Mouse (Mus musculus) spleen, embryonic (tissue): Measurements from ENCODE around the gene Psmb5.

ENCODE experiments used
- CTCF ChIA-PET: fragments of 350-600 bp; sonication (Branson Sonifier 250); formaldehyde crosslinking; loops from one replicate; lab custom pipeline; 2022; lab: Charles Lee

Gene Psmb5

DNA sequence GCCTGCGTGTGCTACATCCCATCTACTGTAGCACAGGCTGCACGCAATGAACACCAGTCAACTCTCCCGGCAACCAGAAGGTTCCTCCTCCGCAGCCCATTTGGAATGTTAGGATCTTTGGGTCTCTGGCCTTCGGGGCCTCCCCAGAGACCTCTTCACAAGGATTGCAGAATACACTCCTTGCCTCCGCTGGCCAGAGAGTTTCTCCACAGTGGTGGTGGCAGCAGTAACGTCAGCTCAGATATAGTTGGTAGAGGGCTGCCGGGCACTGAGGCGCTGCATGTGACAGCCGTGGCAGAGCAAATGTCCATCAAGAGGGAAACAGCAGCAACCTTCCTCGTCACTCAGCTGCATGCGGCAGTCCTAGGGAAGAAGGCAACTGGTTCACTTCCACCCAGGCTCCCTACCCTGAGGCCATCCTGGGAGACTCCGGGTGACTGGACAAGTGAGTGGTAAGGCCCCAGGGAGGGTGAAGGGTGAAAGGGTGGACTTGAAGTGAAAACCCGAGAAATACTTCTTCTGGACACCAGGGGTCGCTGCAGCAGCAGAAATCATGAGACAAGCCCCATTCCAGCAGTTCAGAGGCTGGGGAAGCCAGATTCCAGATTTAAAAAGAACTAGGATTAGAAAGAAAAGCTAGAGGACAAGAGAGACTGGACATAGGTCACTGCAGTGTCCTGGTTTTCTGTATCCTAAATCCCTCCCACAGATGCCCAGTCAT lies 49.0 kb downstream of the Psmb5 start:
- CTCF ChIA-PET = interaction anchor here (0.5 kb wide), 1 partner anchor 72 kb away, joined by 18 read pairs; the partner anchor contains the start of gene Gm17606
